Mouse (Mus musculus) left cerebral cortex, adult 2 months (tissue): ENCODE data around the gene Farp1. TPM values are rescaled to one million over a fixed set of nuclear protein-coding genes. Genes with fewer than 3 reads are reported as not detected.

Experiments used
- DNase-seq, 2 experiments: peaks; one replicate each; pipeline ENCODE4 v3.0.0; 2021 to 2022; ENCODE audit warnings: low spot score in 2 of 2, mixed read lengths in 1 of 2; ENCODE audit errors: extremely low spot score in 1 of 2
- H3K27ac ChIP-seq: fragments of 200-600 bp; 2 replicates; pipeline ENCODE4 v1.8.1; 2022
- H3K4me3 ChIP-seq: fragments of 200-600 bp; 2 replicates; pipeline ENCODE4 v1.8.1; 2022
- CTCF ChIP-seq: fragments of 200-600 bp; IDR thresholded peaks from 2 replicates; pipeline ENCODE4 v1.8.1; 2022; ENCODE audit warnings: antibody characterized with exemption, mild to moderate bottlenecking, moderate library complexity
- intact Hi-C: fragments of 180-260 bp; cut with DNase I; formaldehyde crosslinking; loops from one replicate; pipeline ENCODE4 v1.15.1; 2025
- total RNA-seq, 2 experiments: library from RNA; stranded (reverse); gene quantifications; 2 replicates each; pipeline ENCODE4 v1.2.3; 2021

The Farp1 gene
- total RNA-seq, 2 experiments from 2014 or later: 142 to 152 TPM

DNA sequence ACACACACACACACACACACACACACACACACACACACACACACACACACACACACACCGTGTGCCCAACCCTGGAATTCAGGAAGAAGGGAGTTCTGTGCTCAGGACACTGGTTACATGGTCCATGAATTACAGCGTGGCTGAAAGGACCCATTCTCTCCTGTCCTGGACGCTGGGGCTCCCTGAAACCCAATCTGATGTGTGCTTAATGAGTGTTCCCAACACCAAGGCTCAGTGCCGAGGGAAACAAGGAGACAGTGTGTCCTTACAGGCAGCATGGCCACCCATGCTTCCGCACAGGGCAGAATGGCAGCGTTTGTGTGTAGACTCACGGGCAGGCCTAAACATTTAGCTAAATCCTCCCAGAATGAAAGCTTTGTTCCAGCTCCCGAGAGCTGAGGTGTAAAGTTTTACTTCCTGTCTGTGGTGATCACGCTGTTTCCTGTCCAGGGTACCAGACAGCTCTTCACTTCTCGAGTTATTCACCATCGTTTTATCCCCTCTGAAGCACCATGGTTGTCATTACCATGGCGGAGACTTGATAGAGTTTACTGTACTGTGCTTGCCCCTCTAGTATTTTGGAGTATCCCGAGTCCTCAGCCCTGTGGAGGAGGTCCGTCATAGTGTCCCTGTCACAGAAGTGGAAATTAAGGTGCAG is 164.0 kb downstream of the Farp1 start:
- H3K4me3 ChIP-seq: no peak overlapping the region
- H3K27ac ChIP-seq: peak overlapping the region; percentile 22; the same call in 1 of the 2 replicates
- no peak for TF ChIP-seq CTCF
- peak in 1 of 2 experiments; percentile 31 for DNase-seq
- intact Hi-C loops: no loop called here

DNA sequence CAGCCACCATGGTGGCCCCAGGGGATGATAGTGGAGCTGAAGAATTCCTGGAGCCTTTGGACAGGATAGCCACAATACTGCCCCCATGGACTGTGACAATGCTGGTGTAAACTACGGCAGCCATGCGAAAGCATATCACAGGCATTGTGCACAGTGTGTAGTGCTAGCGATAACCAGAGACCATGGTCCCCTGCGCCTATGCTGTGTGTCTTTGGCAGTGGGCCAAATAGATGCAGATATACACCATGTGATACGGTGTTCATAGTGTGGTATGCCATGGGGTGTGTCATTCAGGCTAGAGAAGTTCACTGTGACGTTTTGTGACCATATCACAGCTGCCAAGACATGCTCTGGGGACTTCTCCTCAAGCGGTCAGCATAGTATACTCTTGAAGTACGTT is 164.8 kb downstream of the Farp1 start:
- no peak for DNase-seq
- H3K4me3 ChIP-seq: no peak overlapping the region
- intact Hi-C loops: no loop called here
- no peak for TF ChIP-seq CTCF
- peak overlapping the region; percentile 22; the same call in 1 of the 2 replicates for H3K27ac ChIP-seq

DNA sequence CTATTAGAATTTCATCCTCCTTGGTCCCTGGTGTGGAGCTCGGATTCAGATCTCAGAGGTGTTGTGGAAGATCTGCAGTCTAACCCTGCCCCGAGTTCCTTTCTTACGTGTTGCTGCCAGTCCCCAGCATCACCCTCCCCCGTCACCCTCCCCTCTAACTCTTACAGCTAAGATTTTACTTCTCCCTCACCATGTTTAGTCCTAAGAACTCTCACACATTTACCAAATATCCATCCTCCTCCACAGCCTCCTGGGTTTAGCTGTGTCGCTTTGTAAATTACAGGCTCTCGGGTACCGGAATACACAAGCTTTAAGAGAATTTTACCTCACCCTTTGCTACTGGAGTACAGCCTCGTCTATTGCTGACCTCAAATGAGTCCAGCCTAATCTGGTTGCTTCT is 165.4 kb downstream of the Farp1 start:
- Histone ChIP-seq H3K27ac (peak overlapping the region; percentile 62), H3K4me3 (no peak overlapping the region)
- no peak for DNase-seq
- TF ChIP-seq CTCF: no peak
- intact Hi-C loops: no loop called here

DNA sequence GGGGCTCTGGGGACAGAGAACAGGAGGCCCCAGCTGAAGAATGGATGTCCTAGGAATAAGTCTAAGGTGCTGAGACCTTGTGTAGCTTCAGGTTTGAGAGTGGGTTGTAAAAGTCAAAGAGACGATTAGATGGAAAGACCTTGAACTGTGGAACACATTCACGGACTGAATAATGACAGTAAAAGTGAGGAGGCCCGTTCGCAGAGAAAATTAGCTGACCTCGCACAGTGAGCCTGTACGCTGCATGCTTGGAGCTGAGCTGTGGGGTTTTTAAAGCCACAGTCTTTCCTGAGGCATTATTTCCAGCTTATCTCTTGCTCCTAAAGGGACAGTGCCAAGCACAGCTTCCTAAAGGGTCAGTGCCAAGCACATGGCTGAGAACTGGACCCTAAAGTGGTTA is 166.2 kb downstream of the Farp1 start:
- H3K27ac ChIP-seq: peak overlapping the region; percentile 62
- intact Hi-C loops: no loop called here
- no peak for DNase-seq
- H3K4me3 ChIP-seq: no peak overlapping the region
- TF ChIP-seq CTCF: no peak

DNA sequence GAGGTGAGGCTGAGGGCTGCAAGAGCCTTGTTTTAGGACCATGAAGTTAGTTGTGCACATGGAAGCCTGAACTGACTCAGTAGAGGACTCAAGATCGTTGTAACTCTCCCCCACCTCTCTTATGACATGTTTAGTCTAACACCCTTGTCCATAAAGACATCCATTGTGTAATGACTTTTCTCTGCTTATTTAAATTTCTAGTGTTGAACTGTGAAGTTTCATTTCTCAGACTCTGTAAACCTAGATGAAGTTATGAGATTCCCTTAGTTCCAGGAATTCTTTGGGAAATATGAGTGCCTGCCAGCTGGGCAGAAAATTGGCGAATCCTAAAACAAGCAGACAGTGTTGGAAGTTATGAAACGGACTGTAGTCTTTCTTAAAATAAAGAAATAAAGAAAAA is 170.5 kb downstream of the Farp1 start:
- Histone ChIP-seq H3K27ac (peak overlapping the region; percentile 5; the same call in 1 of the 2 replicates), H3K4me3 (no peak overlapping the region)
- intact Hi-C loops: no loop called here
- no peak for DNase-seq
- TF ChIP-seq CTCF: no peak

DNA sequence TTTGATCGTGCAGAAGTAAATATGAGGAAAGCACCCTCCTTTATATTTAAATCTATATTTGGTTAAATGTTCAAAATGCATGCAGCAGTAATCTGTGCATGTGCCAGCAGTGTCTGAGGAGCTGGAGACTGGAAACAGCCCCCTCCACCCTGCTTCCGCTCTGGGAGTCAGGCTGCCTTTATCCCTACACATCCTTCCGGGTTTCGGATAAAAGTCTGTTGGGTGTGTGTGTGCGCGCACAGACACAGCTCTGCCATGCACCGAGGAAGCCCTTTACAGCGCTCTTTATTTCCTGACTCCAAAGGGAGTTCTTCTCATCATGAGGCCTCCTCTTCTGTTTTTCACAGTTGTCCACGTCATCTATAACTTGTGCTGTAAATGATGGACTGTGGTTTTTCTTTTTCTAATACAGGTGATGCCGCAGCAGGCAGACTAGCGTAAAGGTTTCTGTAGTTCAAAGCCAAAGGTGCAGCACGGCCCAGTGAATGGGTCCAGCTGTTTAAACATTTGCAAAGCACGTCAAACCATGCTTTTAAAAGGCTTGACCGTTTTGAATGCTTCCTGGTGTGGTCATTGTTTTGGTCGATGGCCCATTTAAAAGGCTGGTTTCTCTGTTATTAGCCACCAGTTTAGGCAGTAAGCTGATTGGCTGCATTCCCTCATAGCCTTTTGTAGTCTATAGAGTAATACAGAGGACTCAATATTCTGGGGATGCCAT is 172.6 kb downstream of the Farp1 start:
- DNase-seq: no peak
- intact Hi-C loops: no loop called here
- H3K27ac ChIP-seq: peak overlapping the region; percentile 4; the same call in 1 of the 2 replicates
- no peak overlapping the region for H3K4me3 ChIP-seq
- no peak for TF ChIP-seq CTCF

DNA sequence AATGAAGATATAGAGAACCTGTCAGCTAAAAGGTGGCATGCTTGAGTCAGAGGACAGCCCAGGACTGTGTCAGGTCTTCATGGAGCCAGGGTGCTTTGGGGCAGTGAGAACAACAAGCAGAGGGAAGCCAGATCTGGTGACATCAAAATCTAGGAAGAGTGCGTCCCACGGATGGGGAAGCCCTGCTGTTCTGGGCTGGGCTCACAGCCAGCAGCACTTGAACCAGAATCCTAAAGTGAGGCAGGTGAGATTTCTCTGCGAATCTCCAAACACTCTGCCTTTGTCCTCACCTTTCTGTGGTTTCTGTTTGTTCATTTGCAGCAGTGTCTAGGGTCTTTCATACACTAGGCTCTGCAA is 173.1 kb downstream of the Farp1 start:
- Histone ChIP-seq H3K4me3 (no peak overlapping the region), H3K27ac (peak overlapping the region; percentile 32; the same call in 1 of the 2 replicates)
- intact Hi-C loops: no loop called here
- DNase-seq: no peak
- no peak for TF ChIP-seq CTCF

DNA sequence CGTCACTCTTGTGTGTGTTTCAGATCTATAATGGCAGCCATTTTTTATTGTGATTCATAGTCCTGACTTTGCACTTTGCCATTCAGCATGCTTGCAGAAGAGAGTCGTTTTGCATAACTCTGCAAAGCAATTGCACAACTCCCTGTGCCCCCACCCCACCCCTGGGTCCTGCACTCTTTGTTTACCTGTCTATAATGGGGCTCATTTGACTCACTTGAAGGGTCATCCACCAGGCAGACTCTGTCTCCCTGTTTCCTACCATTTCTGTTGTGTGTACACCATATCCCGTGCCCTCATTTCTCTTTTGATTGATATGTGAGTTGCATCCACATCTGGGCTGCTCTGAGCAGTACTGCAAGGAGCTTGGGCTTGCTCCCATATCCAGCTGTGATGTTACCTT is 175.3 kb downstream of the Farp1 start:
- H3K27ac ChIP-seq: no peak overlapping the region
- no peak for DNase-seq
- no peak for TF ChIP-seq CTCF
- H3K4me3 ChIP-seq: no peak overlapping the region
- intact Hi-C loops: no loop called here

DNA sequence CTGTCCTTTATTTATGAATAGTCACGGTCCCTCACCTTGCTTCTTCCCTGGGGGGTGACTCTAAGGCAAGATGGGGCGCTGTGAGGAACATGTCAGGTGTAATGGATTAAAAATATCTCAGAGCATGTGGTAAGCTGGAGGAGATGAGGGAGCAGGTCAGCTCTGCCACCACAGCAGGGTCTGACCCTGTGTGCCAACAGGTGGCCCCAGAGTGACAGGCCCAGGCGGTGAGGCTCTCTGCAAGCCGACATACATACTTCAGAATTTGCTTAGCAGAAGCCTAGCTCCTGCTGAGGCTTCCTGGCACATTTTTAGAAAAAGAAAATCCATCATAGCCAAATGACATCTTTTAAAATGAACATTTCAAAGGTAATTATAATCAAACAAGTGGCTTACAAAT is 178.7 kb downstream of the Farp1 start:
- H3K27ac ChIP-seq: no peak overlapping the region
- DNase-seq: no peak
- TF ChIP-seq CTCF: no peak
- intact Hi-C loops: no loop called here
- H3K4me3 ChIP-seq: no peak overlapping the region

DNA sequence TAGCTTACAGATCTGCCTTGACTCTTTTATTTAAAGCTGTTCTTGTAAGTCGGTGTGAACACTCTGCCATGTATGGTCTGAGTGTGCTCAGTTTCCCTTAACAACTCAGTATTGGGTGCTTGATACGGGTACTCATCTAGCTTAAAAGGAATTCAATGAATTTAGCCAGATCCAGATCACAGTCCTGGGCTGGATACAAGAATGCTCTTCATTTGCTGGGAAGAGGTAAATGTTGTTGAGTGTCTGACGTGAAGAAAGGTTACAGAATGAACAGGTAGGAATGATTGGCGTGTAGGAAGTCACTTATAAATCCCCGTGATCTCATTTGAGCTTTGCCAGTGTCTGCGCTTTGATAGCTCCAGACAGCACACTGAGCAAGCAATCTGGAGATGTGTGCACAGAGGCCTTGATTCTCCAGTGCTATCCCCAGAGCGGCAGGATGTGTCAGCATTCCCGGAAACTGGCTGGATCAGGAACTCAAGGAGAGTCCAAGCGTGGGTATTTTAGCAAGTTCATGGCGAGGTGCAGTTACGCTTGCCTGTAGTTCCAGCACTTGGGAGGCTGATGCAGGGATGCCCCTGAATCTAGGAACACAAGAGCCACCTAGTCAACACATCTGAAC is 179.7 kb downstream of the Farp1 start:
- DNase-seq: no peak
- intact Hi-C loops: loop anchor here (5.0 kb wide), 1 partner anchor 382 kb away; no protein-coding TSS in a partner anchor
- Histone ChIP-seq H3K4me3 (no peak overlapping the region), H3K27ac (no peak overlapping the region)
- TF ChIP-seq CTCF: no peak

DNA sequence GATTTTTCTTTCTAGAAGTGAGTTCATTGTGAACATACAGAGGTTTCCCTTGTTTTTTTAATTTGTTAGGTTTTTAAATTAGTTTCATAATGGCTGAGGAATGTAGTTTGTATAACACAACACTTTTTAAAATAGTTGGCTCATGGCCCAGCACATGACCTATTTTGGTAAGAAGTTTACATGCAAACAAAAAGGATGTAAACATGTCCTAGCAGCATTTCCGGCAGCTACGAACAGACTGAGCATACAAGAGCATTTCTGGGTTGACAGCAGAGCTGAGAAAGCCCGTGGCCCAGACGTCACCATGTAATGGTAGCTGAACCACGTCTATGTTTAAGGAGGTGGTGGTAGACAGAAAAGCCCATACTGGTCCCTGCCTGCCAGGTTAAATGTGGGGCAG is 180.8 kb downstream of the Farp1 start:
- peak overlapping the region; percentile 58; the same call in 1 of the 2 replicates for H3K27ac ChIP-seq
- DNase-seq: no peak
- TF ChIP-seq CTCF: no peak
- no peak overlapping the region for H3K4me3 ChIP-seq
- intact Hi-C loops: loop anchor here (5.0 kb wide), 1 partner anchor 384 kb away; no protein-coding TSS in a partner anchor

DNA sequence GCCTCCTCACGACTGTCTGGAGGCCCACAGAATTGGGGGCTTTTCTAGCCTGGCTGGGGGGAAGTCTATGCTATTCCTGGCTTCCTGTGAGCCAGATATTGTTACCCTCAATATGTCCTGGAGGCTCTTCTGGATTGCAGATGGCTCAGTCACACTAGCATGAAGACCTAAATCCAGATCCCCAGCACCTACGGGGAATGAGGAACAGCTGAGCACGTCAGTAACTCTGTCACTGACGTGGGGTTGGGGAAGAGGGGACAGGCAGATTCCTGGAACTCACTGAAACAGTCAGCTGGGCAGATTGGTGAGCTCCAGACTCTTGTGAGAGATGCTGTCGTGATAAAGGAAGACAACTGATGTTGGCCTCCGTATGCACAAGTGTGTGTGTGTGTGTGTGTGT is 181.7 kb downstream of the Farp1 start:
- intact Hi-C loops: loop anchor here (5.0 kb wide), 1 partner anchor 384 kb away; no protein-coding TSS in a partner anchor
- DNase-seq: no peak
- no peak for TF ChIP-seq CTCF
- Histone ChIP-seq H3K4me3 (no peak overlapping the region), H3K27ac (no peak overlapping the region)
